18 mouse cellular contexts compared by ENCODE assay signal in genomic region chr8:4245737-4246136, GRCm38 (mm10). TPM values are rescaled to one million over a fixed set of nuclear protein-coding genes. Genes with fewer than 3 reads are reported as not detected.
"Had no signal": no experiment of that assay in that cellular context is flagged by ENCODE, and none has a peak within 500 bp of the region (broad histone marks: within the 10 kb centered on the region; RNA-seq: fewer than 3 reads in every experiment).

No protein-coding gene starts in this region.

- DNase-seq: liver, postnatal 0 days; lung, adult 2 months; lung, postnatal 14 days; lung, postnatal 36 days; right cerebral cortex, postnatal 14 days; thymus, adult 2 months; thymus, postnatal 25 days; thymus, postnatal 4 days had no signal

- H3K27me3 ChIP-seq: liver, embryonic 15.5 days; lung, embryonic 15.5 days; megakaryocyte, embryonic 14.5 days; midbrain, embryonic 15.5 days; stomach, embryonic 15.5 days had no signal

- H3K4me3 ChIP-seq: liver, embryonic 15.5 days; lung, embryonic 15.5 days; megakaryocyte, embryonic 14.5 days; midbrain, embryonic 13.5 days; midbrain, embryonic 15.5 days; neural tube, embryonic 12.5 days; stomach, embryonic 15.5 days had no signal

- H3K27ac ChIP-seq: liver, embryonic 15.5 days; lung, embryonic 15.5 days; macrophage; midbrain, embryonic 13.5 days; midbrain, embryonic 15.5 days; neural tube, embryonic 12.5 days; stomach, embryonic 15.5 days; stomach, postnatal 0 days had no signal

RNA-seq across cellular contexts. Expression of gene Gm49320, which starts 7.1 kb away (rescaled TPM):
- total RNA-seq: monocyte, adult 5-6 weeks had no signal
- polyA plus RNA-seq: liver, postnatal 0 days had no signal

RNA-seq across cellular contexts. Expression of gene Ctxn1, which starts 13.3 kb away (rescaled TPM):
- polyA plus RNA-seq: macrophage had no signal
